Mouse (Mus musculus): Measurements from ENCODE around the gene Cd300c. TPM values are rescaled to one million over a fixed set of nuclear protein-coding genes. Genes with fewer than 3 reads are reported as not detected.

Cd300c gene
- not detected for polyA plus RNA-seq (2014; fragmentation: Illumina TruSeq; extraction: RNeasy Lipid Tissue Mini Kit (QIAGEN cat#74804); ENCODE audit: low read depth, low replicate concordance)

GRCm38 (mm10) chr11:114968752-114969207 is at the start of gene Cd300c:
Gene Cd300c, minus strand, starts transcription at chr11:114969157.

GRCm38 (mm10) chr11:115016093-115016492 is 47.1 kb upstream of the Cd300c start, which contains the start of gene Cd300ld2:
Gene Cd300ld2, minus strand, starts transcription at chr11:115016193.

GRCm38 (mm10) chr11:115001474-115002040 is 32.6 kb upstream of the Cd300c start, which contains the start of gene Cd300c2:
Gene Cd300c2, minus strand, starts transcription at chr11:115001880.

GRCm38 (mm10) chr11:114989793-114990192 is 20.8 kb upstream of the Cd300c start, which contains the start of gene Cd300ld:
Gene Cd300ld, minus strand, starts transcription at chr11:114989922.

GRCm38 (mm10) chr11:114934144-114934543 is 34.8 kb downstream of the Cd300c start, which contains the start of gene Cd300lb:
Gene Cd300lb, minus strand, starts transcription at chr11:114934386.

Other genes starting within 250 kb of the Cd300c start
- 0.31 TPM for gene Dnaic2, start 241.7 kb downstream of the Cd300c start, polyA plus RNA-seq (2014; fragmentation: Illumina TruSeq; extraction: RNeasy Lipid Tissue Mini Kit (QIAGEN cat#74804); ENCODE audit: low read depth, low replicate concordance)
- 0.55 TPM for gene Kif19a, start 203.8 kb downstream of the Cd300c start, polyA plus RNA-seq (2014; fragmentation: Illumina TruSeq; extraction: RNeasy Lipid Tissue Mini Kit (QIAGEN cat#74804); ENCODE audit: low read depth, low replicate concordance)
- not detected for gene Btbd17, start 173.2 kb downstream of the Cd300c start, polyA plus RNA-seq (2014; fragmentation: Illumina TruSeq; extraction: RNeasy Lipid Tissue Mini Kit (QIAGEN cat#74804); ENCODE audit: low read depth, low replicate concordance)
- gene Gpr142, start 170.2 kb downstream of the Cd300c start, polyA plus RNA-seq (2014; fragmentation: Illumina TruSeq; extraction: RNeasy Lipid Tissue Mini Kit (QIAGEN cat#74804); ENCODE audit: low read depth, low replicate concordance): not detected
- 5.5 TPM for gene Gprc5c, start 118.0 kb downstream of the Cd300c start, polyA plus RNA-seq (2014; fragmentation: Illumina TruSeq; extraction: RNeasy Lipid Tissue Mini Kit (QIAGEN cat#74804); ENCODE audit: low read depth, low replicate concordance)
- gene Cd300a, start 79.1 kb downstream of the Cd300c start, polyA plus RNA-seq (2014; fragmentation: Illumina TruSeq; extraction: RNeasy Lipid Tissue Mini Kit (QIAGEN cat#74804); ENCODE audit: low read depth, low replicate concordance): 1.3 TPM
- 0.50 TPM for gene Cd300lb, start 34.8 kb downstream of the Cd300c start, polyA plus RNA-seq (2014; fragmentation: Illumina TruSeq; extraction: RNeasy Lipid Tissue Mini Kit (QIAGEN cat#74804); ENCODE audit: low read depth, low replicate concordance)
- gene Cd300ld, start 20.8 kb upstream of the Cd300c start, polyA plus RNA-seq (2014; fragmentation: Illumina TruSeq; extraction: RNeasy Lipid Tissue Mini Kit (QIAGEN cat#74804); ENCODE audit: low read depth, low replicate concordance): 4.0 TPM
- gene Cd300c2, start 32.7 kb upstream of the Cd300c start, polyA plus RNA-seq (2014; fragmentation: Illumina TruSeq; extraction: RNeasy Lipid Tissue Mini Kit (QIAGEN cat#74804); ENCODE audit: low read depth, low replicate concordance): 2.8 TPM
- gene Cd300ld2, start 47.0 kb upstream of the Cd300c start, polyA plus RNA-seq (2014; fragmentation: Illumina TruSeq; extraction: RNeasy Lipid Tissue Mini Kit (QIAGEN cat#74804); ENCODE audit: low read depth, low replicate concordance): not detected
- 1.5 TPM for gene Cd300ld4, start 57.9 kb upstream of the Cd300c start, polyA plus RNA-seq (2014; fragmentation: Illumina TruSeq; extraction: RNeasy Lipid Tissue Mini Kit (QIAGEN cat#74804); ENCODE audit: low read depth, low replicate concordance)
- gene Cd300ld5, start 68.6 kb upstream of the Cd300c start, polyA plus RNA-seq (2014; fragmentation: Illumina TruSeq; extraction: RNeasy Lipid Tissue Mini Kit (QIAGEN cat#74804); ENCODE audit: low read depth, low replicate concordance): not detected
- 9.4 TPM for gene Cd300ld3, start 79.3 kb upstream of the Cd300c start, polyA plus RNA-seq (2014; fragmentation: Illumina TruSeq; extraction: RNeasy Lipid Tissue Mini Kit (QIAGEN cat#74804); ENCODE audit: low read depth, low replicate concordance)
- gene Cd300e, start 93.0 kb upstream of the Cd300c start, polyA plus RNA-seq (2014; fragmentation: Illumina TruSeq; extraction: RNeasy Lipid Tissue Mini Kit (QIAGEN cat#74804); ENCODE audit: low read depth, low replicate concordance): not detected
- gene Rab37, start 122.3 kb upstream of the Cd300c start, polyA plus RNA-seq (2014; fragmentation: Illumina TruSeq; extraction: RNeasy Lipid Tissue Mini Kit (QIAGEN cat#74804); ENCODE audit: low read depth, low replicate concordance): 2.0 TPM
- gene Cd300lf, start 164.8 kb upstream of the Cd300c start, polyA plus RNA-seq (2014; fragmentation: Illumina TruSeq; extraction: RNeasy Lipid Tissue Mini Kit (QIAGEN cat#74804); ENCODE audit: low read depth, low replicate concordance): 0.31 TPM
- gene Slc9a3r1, start 194.2 kb upstream of the Cd300c start, polyA plus RNA-seq (2014; fragmentation: Illumina TruSeq; extraction: RNeasy Lipid Tissue Mini Kit (QIAGEN cat#74804); ENCODE audit: low read depth, low replicate concordance): 10.6 TPM
- 6.1 TPM for gene Tmem104, start 218.3 kb upstream of the Cd300c start, polyA plus RNA-seq (2014; fragmentation: Illumina TruSeq; extraction: RNeasy Lipid Tissue Mini Kit (QIAGEN cat#74804); ENCODE audit: low read depth, low replicate concordance)
- 39.7 TPM for gene Nat9, start 218.7 kb upstream of the Cd300c start, polyA plus RNA-seq (2014; fragmentation: Illumina TruSeq; extraction: RNeasy Lipid Tissue Mini Kit (QIAGEN cat#74804); ENCODE audit: low read depth, low replicate concordance)